Comparison of ENCODE assay signal across 16 mouse cellular contexts in genomic region chr4:33010078-33010477, GRCm38 (mm10). TPM values are rescaled to one million over a fixed set of nuclear protein-coding genes. Genes with fewer than 3 reads are reported as not detected.
"Had no signal": no experiment of that assay in that cellular context is flagged by ENCODE, and none has a peak within 500 bp of the region (broad histone marks: within the 10 kb centered on the region; RNA-seq: fewer than 3 reads in every experiment).

No protein-coding gene starts in this region.

- H3K27ac ChIP-seq: neural tube, embryonic 13.5 days; neural tube, embryonic 15.5 days; stomach, embryonic 15.5 days; stomach, postnatal 0 days had no signal

- H3K27me3 ChIP-seq: neural tube, embryonic 13.5 days; neural tube, embryonic 15.5 days; stomach, embryonic 15.5 days had no signal

- H3K9me3 ChIP-seq: neural tube, embryonic 13.5 days; neural tube, embryonic 15.5 days; stomach, embryonic 15.5 days had no signal

- H3K4me3 ChIP-seq: neural tube, embryonic 13.5 days; neural tube, embryonic 15.5 days; stomach, embryonic 15.5 days had no signal

- H3K36me3 ChIP-seq: stomach, embryonic 15.5 days had no signal

- H3K4me1 ChIP-seq: neural tube, embryonic 13.5 days; neural tube, embryonic 15.5 days; stomach, embryonic 15.5 days had no signal

- H3K9ac ChIP-seq: neural tube, embryonic 13.5 days; neural tube, embryonic 15.5 days; stomach, embryonic 15.5 days had no signal

- H3K4me2 ChIP-seq: neural tube, embryonic 13.5 days; neural tube, embryonic 15.5 days; stomach, embryonic 15.5 days had no signal

- DNase-seq: retina, postnatal 1 day; right cerebral cortex, adult 18-20 months; right cerebral cortex, postnatal 14 days; right cerebral cortex, postnatal 25 days; right cerebral cortex, postnatal 4 days; spleen, adult 18-20 months; thymus, adult 18-20 months; thymus, adult 2 months; thymus, postnatal 14 days; thymus, postnatal 25 days; thymus, postnatal 36 days had no signal

RNA-seq across cellular contexts. Expression of gene Ankrd6, which starts 59.4 kb away (rescaled TPM):
- total RNA-seq: neutrophil, adult 5-6 weeks had no signal
